Mouse (Mus musculus) A20 (cell line): ENCODE results near the gene Icam1.

Experiments used
- DNase-seq: peaks from one replicate; pipeline ENCODE4 v3.0.0-alpha.2; 2011; ENCODE audit warnings: low read depth, low spot score

Gene Icam1

DNA sequence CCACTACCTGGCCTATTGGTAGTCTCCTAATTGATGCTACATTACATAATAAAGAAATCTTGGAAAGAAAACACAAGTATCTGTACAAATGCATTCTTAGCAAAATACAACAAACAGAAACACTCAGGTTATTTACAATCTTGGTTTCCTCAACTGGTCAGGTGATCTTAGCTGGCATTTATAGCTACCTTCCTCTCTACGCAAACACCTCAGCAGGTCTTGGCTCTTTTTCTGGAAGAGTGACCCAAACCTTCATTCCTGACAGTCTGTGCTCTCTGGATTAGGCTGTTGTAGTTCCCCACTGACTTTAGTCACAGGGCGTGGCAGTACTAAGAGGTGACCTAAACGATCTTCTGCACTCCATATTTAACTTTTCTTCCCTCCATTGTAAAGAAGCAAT is 29.4 kb downstream of the Icam1 start:
- DNase-seq: no peak

DNA sequence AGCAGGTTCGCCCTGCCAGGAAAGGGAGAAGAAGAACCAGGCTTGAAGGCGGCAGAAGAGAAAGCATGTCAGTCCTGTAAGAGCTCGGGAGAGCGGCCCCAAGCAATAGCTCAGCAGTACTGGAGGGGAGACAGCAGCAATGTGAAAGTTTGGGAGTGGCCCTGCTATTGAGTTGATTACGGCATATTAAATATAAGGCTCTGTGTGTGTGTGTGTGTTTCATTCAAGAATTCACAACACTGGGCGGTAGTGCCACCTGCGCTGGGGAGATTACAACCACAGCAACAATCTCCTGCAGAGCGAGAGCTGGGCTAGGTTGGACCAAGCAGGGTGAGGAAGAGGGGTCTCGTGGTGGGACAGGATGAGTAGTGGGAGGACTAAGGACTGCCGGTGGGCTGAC is 35.8 kb downstream of the Icam1 start:
- no peak for DNase-seq

GRCm38 (mm10) chr9:21062928-21063327 is 47.1 kb downstream of the Icam1 start:
- no peak for DNase-seq

- no peak for DNase-seq
These were observed 51.4 kb downstream of the Icam1 start, which contains the start of gene Zglp1 for GRCm38 (mm10) chr9:21067006-21067684. Zglp1 (minus strand) TSS chr9:21067093.

GRCm38 (mm10) chr9:21072641-21073040 is 56.9 kb downstream of the Icam1 start:
- no peak for DNase-seq

DNA sequence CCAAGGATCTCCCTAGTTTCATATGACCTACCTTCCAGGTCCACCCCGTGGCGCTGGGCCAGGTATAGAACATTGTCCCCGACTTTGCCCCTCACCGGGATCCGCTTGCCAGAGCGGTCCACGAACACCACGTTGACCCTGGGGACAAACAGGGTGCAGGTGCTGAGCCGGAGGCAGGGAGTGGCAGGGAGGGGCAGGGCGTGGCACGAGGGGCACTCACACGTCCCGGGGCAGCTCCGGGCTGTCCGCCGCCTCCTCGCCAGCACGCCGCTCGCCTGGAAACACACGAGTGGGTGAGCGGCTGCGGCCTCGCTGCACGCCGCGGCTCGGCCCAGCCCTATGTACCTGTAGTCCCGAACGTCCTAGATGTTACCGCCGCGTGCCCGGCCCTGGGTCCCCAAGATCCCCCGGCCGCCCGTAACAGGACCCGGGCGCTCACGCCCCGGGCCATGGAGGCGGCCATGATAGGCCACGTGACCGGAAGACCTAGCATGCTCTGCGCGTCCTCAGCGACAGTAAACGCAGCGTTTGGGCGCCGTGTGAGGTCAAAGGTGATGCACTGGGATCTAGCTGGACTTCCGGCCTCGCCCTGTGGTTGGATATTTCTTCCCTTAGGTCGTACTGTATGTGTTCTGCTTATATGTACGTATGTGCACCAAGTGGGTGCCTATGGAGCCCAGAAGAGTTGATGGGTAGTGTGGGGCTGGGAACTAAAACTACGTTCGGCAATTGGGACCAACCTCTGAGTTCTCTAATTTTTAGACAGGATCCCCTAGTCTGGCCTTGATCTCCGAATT is 57.5 kb downstream of the Icam1 start, which contains the start of the genes Gm49373 and Fdx1l:
Gm49373 (minus strand) TSS at position 53 of the 797 bp plus-strand sequence.
Fdx1l (minus strand) TSS at position 571 of the 797 bp plus-strand sequence.
- DNase-seq: peak; percentile 85

- no peak for DNase-seq
These were observed 58.4 kb downstream of the Icam1 start for GRCm38 (mm10) chr9:21074173-21074572.

DNA sequence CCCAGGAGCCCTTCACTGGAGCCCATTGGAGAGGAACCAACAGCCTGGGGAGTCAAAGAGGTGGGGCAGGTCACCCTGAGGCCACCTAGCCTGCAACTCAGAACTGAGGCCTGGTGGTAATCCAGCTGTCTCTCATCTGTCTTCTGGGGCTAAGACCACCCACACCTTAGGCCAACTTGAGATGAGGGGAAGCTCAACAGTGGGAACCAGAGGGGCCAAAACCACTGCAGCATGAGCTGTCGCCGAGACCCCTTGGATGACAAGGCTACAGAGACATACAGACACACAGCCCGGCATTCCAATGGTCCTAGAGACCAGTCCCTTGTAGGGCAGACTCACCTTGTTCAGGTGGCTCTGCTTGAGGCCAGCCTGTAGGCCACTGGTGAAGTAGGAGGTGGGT is 59.8 kb downstream of the Icam1 start:
- no peak for DNase-seq
